Mouse (Mus musculus) gastrocnemius, postnatal 14 days (tissue): ENCODE measurements at regions not wholly inside any gene's neighbourhood (a gene's known extent, or its start where the extent isn't known, plus 50 kb on each side); places are given as distances from the start of the nearest gene placed in this dataset.

Experiments
- DNase-seq: peaks from one replicate; pipeline ENCODE4 v3.0.0; 2021; ENCODE audit warnings: mixed read lengths
- intact Hi-C: fragments of 180-260 bp; cut with DNase I; formaldehyde crosslinking; loops from one replicate; pipeline ENCODE4 v1.15.1; 2025; ENCODE audit warnings: low total_unique reads
- microRNA-seq, 2 experiments: library from miRNA; unstranded; fragments of <30 nt; microRNA quantifications; one replicate each; pipeline ENCODE4 v1.2.0; 2021

DNA sequence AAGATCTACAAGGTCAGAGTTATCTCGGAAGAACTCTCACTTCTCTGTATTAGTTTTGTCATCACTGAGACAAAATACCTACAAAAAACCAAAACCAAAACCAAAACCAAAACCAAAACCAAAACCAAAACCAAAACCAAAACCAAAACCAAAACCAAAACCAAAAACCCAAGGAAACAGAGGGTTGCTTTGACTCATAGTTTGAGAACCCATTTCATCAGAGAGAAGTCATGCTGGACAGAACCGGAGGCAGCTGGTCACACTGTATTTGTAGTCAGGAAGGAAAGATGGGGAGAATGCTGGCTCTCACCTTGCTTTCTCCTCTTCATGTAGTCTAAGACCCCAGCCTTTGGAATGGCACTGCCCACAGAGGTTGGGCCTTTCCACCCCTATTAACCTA, 57.3 kb upstream of the Cnr1 start:
- intact Hi-C loops, result no loop called here

GRCm38 (mm10) chr4:33869317-33869716, 55.1 kb upstream of the Cnr1 start:
- no peak for DNase-seq
- intact Hi-C loops, result no loop called here

More for the DNA sequence above, 57.3 kb upstream of the Cnr1 start:
- DNase-seq, result no peak

Small RNAs in the stretch of these regions (microRNA-seq; reads per million reads assigned to microRNA genes)
- 0 reads per million in 2 experiments for gene Gm23304
